Mouse (Mus musculus) Muller cell, postnatal 12 days (primary cell): ENCODE results near the gene Mia2.

Experiments
- DNase-seq: peaks from one replicate; pipeline ENCODE4 v3.0.0-alpha.2; 2015; ENCODE audit errors: inconsistent ontology term

Gene Mia2

DNA sequence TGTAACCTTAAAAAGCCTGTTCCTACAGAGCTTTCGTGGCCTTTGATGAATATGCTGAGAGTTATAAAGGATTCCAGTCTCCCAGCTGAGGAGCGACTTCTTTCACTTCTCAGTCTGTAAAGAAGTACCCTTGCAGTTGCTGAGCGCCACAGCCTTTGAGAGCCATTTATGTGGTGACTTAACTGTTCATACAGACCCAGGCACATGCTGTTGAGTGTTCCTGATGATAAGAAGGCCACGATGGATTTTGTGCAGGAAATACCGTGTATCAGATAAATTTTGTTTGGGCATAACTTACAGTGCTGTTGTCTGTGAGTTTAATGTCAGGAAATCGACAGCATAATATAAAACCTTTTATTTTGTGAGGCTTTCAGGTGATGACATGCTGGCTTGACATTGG is 68.9 kb downstream of the Mia2 start:
- DNase-seq: no peak

DNA sequence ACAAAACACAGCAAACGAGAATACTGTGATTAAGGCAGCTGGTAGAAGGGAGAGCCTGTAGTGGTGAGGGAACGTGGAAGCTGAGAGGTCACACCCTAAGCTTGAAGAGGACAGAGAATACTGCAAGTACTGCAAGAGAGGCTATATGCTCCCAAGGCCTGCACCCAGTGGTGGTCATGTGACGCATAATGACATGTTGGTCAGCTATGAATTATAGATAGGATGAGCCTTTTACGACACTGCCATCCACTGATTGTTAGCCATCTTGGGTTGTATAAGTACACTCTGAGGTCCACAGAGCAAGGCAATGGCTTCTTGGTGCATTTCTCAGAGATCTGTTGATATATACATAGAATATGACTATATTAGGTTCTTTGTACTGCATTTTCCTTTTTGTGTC is 71.0 kb downstream of the Mia2 start:
- DNase-seq: no peak

DNA sequence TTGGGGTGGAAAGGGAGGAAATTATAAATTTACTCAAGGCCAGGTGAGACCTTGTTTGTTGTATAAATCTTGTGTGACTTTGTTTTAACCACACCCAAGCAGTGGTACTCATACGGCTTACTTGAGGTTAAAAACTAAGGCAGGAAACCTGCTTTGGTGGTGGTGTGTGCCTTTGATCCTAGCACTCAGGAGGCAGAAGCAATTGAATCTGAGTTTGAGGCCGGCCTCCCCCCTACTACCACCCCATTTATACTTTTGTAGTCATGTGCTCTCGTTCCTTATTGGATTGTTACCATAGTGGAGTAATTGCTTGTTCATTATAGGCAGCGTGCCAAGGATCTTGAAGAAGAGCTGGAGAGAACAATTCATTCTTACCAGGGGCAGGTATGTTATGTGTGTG is 74.3 kb downstream of the Mia2 start:
- no peak for DNase-seq

DNA sequence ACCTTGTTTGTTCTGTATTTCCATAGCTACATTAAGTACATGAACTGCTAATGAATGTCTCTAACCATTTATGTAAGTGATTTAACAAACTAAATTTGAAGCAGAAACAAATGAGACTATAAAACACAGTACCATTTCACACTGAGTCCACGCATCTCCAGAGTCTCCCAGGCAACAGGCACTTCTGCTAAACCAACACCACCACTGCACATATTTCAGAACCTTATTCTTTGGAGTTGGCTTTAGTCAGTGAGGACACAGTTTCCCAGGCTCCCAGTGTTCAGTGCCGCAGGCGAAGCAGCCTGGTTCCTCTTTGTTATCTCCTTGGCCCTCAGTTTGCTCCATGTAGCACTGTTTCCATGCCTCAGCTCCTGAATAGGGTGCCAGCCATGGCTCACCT is 82.2 kb downstream of the Mia2 start:
- DNase-seq: no peak

DNA sequence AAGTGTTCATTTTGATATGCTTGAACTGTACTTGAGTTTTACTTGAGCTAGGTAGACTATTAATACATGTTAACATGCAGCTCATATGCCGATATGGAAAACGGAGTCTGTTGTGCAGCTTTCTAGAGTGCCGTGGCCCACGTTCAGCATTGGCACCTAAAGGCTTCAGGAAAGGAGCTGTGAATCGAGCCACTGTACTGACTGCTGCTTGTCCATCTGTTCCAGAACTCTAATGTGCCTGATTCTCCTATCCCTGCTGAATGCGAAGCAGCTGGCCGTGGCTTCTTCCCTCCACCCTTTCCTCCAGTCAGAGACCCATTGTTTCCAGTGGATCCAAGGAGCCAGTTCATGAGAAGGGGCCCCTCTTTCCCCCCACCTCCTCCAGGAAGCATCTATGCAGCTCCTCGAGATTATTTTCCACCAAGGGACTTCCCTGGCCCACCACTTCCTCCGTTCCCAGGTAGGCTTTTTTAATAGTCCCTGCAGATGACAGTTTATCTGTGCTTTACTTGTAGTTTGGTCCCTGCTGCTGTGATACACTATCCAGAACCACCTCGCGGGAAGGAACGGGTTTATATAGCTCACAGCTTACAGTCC is 92.6 kb downstream of the Mia2 start:
- no peak for DNase-seq

DNA sequence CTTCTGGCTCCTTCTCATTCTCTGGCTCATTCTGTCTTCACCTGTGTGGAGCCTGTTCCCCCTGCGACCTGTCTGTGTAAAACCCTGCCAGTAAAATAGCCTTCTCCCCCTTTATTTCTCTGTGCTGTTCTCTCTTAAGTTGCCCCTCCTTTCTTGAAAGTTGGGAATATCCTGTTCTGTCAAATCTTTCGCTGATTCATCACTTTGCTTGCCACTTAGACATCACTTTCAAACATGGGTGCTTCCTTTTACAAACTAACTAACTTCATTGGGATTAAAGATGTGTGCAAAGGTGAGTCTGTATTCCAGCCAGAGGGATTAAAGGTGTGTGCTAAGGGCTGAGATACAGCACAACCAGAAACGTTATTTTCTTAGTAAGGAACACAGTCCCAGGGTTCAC is 98.0 kb downstream of the Mia2 start:
- DNase-seq: no peak

DNA sequence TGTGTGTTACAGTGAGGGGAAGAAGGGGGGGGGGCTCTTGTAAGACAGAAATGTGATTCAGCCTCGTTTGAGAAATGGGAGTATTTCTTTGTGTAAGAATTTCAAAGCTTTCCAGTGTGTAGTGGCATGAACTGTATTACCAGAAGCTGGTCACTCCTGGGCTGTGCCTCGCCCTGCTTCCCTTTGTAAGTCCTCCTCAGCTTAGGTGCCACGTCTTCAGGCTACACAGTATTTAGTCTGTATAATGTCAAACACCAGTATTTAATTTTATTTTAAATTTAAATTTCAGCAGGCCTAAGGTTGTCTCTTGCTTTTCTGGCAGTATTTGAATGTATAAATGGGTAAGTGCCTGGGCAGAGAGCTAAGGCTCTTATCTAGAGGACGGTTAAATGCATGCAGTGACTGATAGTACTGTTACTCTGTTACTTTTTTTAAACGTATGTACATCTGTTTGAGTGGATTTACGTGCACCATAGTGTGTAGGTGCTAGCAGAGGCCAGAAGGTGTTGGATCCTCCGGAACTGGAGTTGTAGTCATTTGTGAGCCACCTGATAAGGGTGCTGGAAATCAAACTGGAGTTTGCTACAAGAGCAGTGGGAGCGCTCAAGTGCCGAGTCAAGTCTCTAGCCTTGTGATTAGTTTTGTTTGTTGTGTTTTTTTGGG is 98.9 kb downstream of the Mia2 start:
- DNase-seq: no peak

DNA sequence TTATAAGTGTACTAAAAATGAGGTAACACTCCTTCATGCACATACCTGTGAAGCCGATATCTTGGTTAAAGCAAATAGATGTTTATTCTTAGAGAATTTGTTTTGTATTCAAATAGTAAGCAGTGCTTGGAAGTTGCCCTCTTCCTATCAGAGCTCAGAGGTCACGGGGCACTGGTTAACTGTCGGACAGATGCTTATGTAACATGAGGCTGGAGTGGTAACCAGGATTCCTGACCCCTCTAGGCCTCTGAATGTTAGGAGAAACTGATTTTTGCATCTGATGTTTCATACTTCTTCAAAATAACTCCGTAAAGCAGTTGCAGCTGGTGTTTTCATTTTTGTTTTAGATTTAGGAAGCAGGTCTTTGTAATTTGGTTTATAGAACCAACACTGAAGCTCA is 99.5 kb downstream of the Mia2 start:
- no peak for DNase-seq

DNA sequence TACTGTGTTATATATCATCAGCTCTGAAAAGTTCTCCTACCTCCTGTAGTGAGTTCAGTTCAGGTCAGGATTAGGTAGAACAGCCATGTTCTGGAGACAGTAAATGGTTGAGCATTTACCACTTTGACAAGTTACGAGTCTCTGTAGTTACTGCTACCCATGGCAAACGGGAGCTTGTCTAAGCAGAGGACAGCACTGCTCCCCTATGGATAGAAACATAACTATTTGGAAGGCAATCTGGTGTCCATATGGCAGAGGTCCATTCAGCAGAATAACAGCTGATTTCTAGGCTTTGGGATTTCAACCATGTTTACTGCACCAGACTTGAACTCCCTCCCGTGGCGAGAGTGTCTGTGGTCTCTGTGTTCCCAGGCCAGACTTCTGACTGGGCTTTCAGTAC is 100.3 kb downstream of the Mia2 start:
- no peak for DNase-seq

DNA sequence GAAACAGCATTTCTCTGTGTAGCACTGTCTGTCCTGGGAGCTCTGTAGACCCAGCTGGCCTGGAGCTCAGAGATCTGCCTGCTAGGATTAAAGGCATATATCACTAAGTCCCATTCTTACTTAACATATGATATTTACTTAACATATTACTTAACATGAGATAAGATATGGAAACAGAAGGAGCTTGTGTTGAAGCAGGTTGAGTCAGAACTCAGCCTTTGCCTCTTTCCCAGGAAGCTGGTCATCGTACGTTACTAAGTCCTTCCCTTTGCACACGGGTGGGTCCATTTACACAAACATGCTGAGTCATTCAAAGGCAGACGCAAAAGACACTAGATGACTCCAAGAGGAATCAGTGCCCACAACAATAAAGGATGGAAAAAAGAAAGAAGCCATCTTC is 103.2 kb downstream of the Mia2 start:
- DNase-seq: no peak

DNA sequence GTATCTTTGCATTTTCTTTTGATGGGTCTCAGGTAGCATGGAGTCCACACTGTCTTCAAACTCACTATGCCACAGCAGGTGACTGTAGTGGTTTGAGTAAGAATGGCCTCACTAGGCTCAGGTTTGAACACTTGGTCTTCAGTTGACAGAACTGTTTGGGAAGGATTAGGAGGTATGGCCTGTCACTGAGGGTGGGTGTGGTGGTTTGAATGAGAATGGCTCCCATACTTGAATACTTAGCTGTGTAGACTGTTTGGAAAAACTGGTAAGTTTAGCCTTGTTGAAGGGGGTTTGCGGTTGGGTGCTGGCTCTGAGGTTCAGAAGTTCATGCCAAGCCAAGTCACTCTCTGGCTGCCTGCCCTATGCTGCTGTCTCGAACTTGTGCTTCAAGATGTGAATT is 103.8 kb downstream of the Mia2 start:
- no peak for DNase-seq

DNA sequence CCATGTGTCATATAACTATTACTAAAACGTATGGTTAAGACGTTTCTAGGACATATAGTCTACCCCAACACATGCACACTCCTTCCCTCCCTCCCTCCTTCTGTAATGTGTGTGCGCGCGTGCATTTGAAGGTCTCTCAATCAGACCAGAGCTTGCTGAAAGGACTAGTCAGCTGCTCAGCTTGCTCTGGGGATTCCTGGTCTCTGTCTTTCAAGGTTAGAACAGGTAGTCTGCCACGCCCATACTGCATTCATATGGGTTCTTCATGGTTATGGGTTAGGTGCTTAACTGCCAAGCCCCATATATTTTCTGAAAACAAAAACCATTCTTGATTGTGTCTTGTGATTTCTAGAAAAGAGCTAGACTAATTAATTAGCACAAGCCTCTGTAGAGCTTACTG is 110.0 kb downstream of the Mia2 start:
- DNase-seq: no peak

DNA sequence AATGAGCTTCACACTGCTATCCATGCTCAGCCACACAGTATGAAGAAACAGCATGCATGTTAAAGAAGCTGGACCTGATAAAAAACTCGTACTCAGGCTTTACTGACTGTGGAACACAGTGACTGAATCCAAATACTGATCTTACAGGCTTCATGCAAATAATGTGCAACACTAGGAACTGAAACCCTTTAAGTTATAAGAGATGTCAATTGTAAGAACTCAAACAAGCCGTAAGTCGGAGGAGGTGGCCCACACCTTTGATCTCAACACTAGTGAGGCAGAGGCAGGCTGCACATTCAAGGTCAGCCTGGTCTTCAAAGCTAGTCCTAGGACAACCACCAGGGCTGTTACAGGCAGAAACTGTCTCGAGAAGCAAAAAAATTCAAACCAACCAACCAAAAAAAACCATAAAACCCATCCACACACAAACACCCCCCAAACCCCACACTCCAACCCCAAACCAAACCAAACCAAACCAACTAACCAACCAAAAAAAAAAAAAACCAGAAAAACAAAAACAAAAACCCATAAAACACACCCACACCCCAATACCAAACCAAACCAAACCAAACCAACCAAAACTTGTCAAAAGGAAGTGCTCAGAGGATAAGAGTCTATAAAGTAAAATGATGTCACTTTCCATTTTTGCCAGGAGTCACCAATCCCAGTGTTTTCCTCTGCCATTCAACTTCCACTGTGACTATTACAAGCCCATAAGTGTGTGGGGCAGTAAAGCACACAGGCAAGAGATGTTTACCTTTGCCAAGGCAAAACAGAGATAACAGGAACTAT is 110.8 kb downstream of the Mia2 start:
- DNase-seq: no peak

DNA sequence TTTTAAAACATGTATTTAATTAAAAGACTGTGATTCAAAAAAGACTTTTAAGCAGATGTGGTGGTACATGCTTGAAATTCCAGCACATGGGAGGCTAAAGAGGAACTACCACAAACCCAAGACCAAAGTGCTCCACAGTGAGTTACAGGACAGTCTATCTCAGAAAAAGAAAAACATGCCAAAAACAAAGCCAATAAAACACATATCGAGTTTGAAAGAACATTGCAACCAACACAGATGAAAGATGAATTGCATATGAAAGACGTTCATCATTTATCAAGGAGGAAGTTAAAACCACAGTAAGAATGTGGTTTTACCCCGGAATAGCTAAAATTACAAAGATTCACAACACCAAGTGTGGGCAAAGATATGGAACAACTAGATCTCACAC is 111.4 kb downstream of the Mia2 start:
- DNase-seq: no peak

DNA sequence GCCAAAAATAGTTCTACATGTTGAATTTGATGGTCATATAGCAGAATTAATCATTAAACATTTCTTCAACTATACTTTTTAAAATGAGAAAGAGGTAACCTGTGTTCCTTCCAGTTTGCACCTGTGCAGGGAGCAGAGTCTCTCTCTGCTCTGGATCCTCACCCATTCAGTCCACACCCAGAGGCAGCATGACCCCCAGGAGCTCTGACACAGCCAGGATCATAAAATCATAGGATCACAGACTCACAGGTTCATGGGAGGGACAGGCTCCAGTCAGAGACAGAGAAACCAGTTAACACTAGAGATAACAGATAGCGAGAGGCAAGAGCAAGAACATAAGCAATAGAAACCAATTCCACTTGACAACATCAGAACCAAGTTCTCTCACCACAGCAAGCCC is 112.2 kb downstream of the Mia2 start:
- DNase-seq: no peak

DNA sequence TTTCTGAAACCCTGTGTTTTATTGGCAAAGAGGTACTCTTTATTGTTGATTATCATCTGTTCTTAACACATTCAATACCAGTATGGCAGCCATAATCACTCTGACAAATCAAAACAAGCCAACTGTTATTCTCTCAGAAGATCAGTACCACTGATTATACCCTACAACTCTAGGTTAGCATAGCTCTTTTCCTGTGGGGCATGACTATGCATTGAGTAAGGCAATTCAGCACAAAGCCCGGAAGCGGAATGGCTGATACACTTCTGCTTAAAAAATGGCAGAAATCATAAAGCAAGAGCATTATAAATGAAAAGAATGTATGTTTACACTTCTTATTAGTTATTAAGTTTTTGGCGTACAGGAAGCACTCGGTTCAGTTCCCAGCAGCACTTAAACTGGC is 120.6 kb downstream of the Mia2 start:
- no peak for DNase-seq

DNA sequence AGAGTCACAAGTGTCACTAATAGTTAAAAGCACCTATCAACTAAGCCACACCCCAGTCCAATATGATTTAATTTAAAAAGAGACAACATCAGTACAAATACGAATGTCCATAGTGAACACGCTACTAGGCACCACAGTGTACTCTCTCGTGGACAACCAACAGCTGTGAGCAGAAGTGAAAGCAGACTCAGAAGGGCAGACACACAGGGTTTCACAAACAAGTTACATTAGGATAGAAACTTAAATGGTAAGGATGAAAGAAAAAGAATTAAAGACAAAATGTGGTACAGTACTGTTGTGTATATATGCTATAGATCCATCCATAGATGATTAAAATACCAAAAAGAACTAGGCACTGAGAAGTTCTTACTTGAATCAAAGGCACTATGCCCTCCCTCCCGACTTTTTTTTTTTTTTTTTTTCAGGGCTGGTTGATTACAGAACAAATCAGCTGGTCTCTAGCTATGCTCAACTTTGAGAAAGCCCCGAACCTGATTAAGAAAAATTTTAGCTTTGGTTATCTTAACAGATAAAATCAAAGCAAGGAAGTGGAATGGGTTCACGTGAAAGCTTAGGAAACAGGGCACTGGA is 121.2 kb downstream of the Mia2 start:
- no peak for DNase-seq

DNA sequence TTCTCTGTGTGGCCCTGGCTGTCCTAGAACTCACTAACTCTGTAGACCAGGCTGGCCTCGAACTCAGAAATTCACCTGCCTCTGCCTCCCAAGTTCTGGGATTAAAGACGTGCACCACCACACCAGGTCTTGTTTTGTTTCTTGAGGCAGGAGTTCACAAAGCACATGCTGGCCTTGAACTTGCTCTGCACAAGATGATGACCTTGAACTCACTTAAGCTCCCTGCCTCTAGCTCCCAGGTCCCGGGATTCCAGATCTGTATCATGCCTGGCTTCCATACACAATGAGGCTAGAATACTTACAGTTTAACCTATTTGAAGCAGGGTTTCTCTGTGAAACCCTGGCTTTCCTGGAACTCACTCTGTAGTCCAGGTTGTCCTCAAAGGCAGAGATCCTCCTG is 121.7 kb downstream of the Mia2 start:
- no peak for DNase-seq

DNA sequence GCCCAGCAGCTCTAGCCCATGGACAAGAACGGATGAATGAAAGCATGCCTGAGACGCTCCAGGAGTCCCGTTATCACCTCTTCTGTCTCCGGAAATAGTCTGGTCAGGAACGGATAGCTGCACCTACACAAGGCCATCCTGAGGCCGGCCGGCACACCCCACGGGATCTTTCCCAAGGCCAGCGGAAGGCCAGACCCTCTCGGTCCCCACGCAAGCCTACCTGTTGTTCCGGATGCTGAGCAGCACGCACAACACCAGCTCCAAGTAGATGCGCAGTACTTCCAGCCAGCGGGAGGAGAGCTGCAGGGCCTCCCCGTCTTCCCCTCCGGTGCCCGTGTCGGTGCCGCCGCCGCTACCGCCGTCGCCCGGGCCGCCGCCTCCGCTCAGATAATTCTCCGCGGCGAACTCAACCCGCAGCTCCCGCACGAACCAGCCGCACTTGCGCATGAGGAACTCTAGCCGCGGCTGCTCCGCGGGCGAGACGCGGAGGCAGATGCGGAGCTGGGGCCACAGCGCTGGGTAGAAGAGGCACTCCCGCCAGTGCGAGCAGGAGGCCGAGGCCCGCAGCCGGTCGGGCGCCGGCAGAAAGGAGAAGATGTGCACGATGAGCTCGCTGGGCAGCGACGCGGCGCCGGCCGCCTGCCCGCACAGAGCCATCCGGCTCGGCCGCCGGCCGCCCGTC is 123.2 kb downstream of the Mia2 start:
- peak; percentile 53 for DNase-seq

DNA sequence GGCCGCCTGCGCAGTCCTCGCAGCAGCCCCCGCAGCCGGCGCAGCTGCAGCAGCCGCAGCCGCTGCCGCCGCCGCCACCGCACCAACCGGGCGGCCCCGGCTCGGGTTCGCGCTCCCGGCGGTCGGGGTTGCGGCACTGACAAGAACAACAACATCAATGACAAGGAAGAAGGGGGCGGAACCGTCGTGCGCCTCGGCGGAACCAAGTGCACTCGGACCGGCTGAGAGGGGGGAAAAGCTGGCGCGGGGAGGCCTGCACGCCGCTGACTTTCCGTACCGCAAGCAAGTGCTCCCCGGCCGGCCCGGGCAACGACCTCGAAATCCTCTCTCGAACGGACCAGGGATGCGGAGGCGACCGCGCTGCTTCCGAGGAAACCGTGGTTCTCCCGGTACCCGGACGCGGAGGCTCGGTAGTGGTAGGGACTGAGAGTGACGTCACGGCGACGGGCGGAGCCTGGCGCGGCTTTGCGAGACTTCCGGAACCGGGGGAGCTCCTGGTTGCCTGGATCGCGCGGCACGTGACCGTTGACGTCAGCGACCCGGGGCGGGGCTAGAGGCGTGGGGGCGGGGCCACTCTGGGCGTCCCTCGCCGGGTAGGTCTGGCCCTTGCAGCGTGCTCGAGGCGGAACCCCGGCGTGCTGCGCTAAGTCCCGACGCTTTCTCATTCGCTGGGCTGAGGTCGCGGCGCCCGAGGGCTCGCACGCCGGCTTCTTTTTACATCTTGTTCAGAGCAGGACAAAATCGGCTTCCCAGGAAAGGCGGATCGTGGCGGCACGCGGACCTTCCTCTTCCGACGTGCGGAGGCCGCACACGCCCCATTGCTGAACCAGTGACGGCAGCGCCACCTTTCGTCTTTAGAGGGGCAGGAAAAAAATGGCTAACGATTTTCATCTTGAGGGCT is 124.0 kb downstream of the Mia2 start, which contains the start of gene Fbxo33:
TSS of gene Fbxo33 (minus strand) at position 401 of the 901 bp plus-strand sequence.
- DNase-seq: peak; percentile 100

DNA sequence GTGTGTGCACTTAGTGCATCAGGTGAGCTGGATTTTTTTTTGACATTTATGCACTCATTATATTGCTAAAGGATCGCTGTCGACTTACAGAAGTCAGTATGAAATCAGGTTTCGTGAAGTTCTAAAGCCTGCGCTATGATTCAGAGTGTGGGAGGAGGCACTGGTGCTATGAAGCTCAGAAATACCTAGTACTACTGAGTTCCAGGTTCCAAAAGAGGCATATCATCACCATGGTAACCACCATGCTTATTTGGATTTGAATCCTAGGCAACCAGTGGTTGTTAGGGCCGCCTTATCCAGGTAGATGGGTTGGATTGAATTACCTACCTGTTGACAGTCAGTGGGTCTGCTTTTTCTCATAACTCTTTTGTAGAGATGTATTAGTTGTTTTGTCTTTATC is 132.8 kb downstream of the Mia2 start:
- DNase-seq: no peak
